11 mouse cellular contexts compared by ENCODE assay signal in the genomic region with DNA sequence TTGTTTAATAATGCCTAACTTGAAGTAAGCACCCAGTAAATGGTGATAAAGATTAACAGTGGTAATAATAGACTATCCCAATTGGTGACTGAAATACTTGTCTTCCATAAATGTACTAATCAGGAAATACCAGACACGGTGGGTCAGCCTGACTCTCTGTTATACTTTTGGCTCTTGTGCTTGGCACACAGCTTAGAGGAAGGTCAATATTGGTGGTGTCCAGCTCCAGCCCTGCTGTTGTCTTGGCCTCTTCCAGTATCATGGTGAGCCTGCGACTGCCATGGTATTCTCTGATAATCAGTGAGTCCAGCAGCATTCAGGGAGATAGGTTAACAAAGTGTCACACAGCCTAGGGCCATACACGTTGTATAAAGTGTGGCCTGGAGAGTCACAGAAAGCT.
"Had no signal": no experiment of that assay in that cellular context is flagged by ENCODE, and none has a peak within 500 bp of the region (broad histone marks: within the 10 kb centered on the region; RNA-seq: fewer than 3 reads in every experiment).

No protein-coding gene starts in this region.

- H3K4me1 ChIP-seq: limb, embryonic 10.5 days; liver, embryonic 15.5 days; midbrain, embryonic 13.5 days had no signal

- H3K4me3 ChIP-seq: layer of hippocampus, adult 2 months; limb, embryonic 10.5 days; liver, embryonic 15.5 days; midbrain, embryonic 13.5 days had no signal

- DNase-seq: kidney, adult 8-10 months; kidney, postnatal 4 days; lung, embryonic 14.5 days; lung, postnatal 10 days; right cerebral cortex, adult 18-20 months; right cerebral cortex, postnatal 25 days; thymus, postnatal 36 days had no signal
